20 mouse cellular contexts compared by ENCODE assay signal in the genomic region with DNA sequence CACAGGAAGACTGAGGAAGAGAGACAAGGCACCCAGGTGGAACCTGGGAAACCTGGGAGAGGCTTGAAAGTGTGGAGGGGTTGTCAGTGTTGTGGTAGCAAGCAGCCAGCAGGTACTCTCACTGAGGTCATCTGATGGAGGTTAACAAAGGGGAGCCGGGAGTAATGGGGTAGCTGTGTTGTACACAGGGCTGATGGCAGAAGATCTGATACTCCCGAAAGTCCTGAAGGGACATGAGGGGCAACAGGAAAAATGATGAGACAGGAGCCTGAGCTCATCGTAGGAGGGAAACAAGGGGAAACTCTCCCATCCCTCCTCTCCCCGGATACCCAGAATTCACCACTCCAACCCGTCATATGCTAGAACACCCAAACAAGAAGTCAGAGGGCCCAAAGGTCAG.
"Had no signal": no experiment of that assay in that cellular context is flagged by ENCODE, and none has a peak within 500 bp of the region (broad histone marks: within the 10 kb centered on the region; RNA-seq: fewer than 3 reads in every experiment).

No protein-coding gene starts in this region.

- H3K36me3 ChIP-seq: limb, embryonic 10.5 days; limb, embryonic 13.5 days; liver, embryonic 12.5 days; liver, embryonic 15.5 days; lung, embryonic 15.5 days; midbrain, embryonic 12.5 days had no signal

- H3K9me3 ChIP-seq: limb, embryonic 10.5 days; limb, embryonic 13.5 days; liver, embryonic 12.5 days; liver, embryonic 15.5 days; lung, embryonic 15.5 days; megakaryocyte, embryonic 14.5 days; midbrain, embryonic 12.5 days had no signal

- H3K4me2 ChIP-seq: limb, embryonic 13.5 days; liver, embryonic 12.5 days; liver, embryonic 15.5 days; lung, embryonic 15.5 days; midbrain, embryonic 12.5 days had no signal

- DNase-seq: kidney, adult 18-20 months; kidney, adult 9 months; kidney, postnatal 25 days; liver; lung, adult 18-20 months; lung, postnatal 10 days; lung, postnatal 36 days; retina, postnatal 1 day; right cerebral cortex, postnatal 14 days; thymus, postnatal 25 days had no signal

- H3K27me3 ChIP-seq: limb, embryonic 13.5 days; liver, embryonic 12.5 days; liver, embryonic 15.5 days; lung, embryonic 15.5 days; megakaryocyte, embryonic 14.5 days had no signal

- H3K4me3 ChIP-seq: limb, embryonic 10.5 days; limb, embryonic 13.5 days; liver, embryonic 12.5 days; liver, embryonic 15.5 days; lung, embryonic 15.5 days; megakaryocyte, embryonic 14.5 days; midbrain, embryonic 12.5 days had no signal

- H3K9ac ChIP-seq: limb, embryonic 13.5 days; liver, embryonic 12.5 days; liver, embryonic 15.5 days; lung, embryonic 15.5 days; midbrain, embryonic 12.5 days had no signal

- ATAC-seq: hindbrain, postnatal 0 days; inflammation-experienced regulatory T-cells, adult 6 months; intestine, embryonic 16.5 days; liver, embryonic 12.5 days had no signal

- H3K4me1 ChIP-seq: liver, embryonic 12.5 days; liver, embryonic 15.5 days; lung, embryonic 15.5 days; megakaryocyte, embryonic 14.5 days had no signal

- H3K27ac ChIP-seq: hindbrain, postnatal 0 days; limb, embryonic 10.5 days; limb, embryonic 13.5 days; liver, embryonic 12.5 days; liver, embryonic 15.5 days; lung, embryonic 15.5 days; midbrain, embryonic 12.5 days had no signal
